Mouse (Mus musculus) frontal cortex, postnatal 14 days (tissue): ENCODE measurements around the gene Il1f6.
"Not testable (repeated sequence)": the region's sequence is repeated elsewhere in the genome, so short reads cannot be mapped to it uniquely, and the experiment has no call there.

Source experiments
- DNase-seq, 2 experiments: peaks; one replicate each; pipeline ENCODE4 v3.0.0; 2022; ENCODE audit warnings: low spot score in 2 of 2

Il1f6 gene

DNA sequence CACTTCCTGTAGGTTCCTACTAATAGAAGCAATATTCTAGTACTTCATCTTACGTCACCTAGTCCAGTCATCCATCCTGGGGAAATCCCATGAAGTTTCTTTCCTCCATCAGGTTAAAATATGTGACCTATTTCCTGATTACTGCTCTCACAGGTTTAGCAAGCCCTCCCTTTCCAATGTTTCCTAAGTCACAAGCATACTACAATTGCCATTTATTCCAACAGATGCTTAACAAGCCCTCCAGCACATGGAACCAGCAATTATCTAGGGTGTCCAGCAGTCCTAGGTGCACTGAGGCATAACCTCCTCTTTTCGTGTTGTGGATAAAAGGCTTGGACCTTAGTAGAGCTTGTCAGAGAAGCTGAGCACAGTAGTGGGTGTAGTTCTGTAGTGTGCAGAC is at the start of gene Il1f6:
Il1f6 (plus strand) TSS at position 301 of the 400 bp plus-strand sequence.
- no peak for DNase-seq

DNA sequence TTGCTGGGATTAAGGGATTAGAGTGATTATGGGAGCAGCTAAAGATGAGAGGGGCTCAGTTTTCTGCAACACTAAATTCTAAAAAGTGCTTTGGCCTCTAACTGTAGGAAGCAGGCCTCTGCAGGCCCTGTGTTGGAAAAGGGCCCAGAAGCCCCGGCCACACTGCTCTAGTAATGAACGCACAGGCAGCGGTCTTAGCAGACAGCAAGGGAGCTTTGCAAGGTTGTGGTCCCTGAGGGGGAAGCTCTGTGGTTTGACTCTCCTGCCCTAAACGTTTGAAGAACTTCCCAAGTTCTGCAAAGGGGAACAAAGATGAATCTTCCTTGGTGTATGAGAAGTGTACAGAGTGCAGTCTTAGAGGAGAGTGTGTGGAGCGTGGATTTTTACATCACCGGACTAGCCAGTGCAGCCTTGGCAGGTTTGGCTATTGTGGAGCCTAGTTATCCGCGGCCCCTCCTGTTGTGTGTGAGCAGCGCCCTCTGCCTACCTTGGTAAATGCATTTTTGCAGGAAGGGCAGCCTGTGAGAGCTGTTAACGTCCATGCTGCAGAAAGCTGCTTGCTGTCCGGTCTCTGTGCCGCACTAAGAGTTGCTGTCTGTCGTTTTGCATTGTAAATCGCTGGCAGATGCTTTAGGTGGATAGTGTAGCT is 33.4 kb upstream of the Il1f6 start:
- DNase-seq = peak; percentile 5 to 39

DNA sequence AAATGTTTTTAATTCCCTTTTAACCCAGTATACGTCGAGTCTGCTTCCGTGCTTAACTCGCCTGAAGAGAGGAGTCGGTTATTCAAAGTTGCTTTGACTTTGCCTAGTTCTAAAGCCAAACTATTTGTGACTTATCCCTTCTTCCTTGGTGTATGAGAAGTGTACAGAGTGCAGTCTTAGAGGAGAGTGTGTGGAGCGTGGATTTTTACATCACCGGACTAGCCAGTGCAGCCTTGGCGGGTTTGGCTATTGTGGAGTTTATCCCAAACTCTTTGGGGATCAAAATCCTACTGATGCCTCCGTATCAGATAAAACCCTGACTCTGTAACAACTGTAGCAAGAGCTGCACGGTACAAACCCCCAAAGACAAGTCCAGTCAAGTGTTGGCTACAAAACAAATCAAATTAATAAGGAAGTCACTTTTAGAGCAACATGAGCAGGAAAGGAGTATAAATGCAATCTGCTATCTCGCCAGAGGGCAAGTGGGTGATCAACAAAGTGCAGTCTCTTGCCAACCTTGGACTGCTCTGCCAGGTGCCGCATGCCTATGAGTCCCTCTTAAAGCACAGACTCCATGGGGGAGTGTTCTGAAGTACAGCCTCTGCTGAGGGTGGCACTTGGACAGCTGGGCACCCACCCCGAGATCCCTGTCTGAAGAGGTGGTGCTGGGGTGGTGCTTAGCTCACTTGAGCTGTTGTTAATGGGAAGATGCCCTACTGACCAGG is 32.6 kb upstream of the Il1f6 start:
- DNase-seq = not testable (repeated sequence)

DNA sequence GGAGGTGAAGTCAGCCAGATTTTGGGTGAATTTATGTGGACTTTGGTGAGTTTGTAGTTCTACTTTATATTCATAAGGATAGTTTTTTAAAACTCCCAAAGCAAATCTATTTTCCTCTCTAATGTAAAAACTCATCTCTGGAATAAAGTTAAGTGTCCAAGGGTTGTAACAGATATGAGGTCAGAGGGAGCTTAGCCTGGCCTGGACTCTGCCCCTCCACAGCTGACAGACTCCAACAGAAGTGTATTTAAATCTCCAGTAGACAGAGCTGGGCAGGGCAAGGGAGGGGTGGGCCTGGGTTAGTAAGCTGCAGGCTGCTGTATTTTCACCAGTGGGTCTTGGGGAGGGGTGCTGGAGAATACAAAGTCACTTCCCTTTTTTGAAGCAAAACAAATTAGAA is 31.1 kb upstream of the Il1f6 start:
- not testable (repeated sequence) for DNase-seq

DNA sequence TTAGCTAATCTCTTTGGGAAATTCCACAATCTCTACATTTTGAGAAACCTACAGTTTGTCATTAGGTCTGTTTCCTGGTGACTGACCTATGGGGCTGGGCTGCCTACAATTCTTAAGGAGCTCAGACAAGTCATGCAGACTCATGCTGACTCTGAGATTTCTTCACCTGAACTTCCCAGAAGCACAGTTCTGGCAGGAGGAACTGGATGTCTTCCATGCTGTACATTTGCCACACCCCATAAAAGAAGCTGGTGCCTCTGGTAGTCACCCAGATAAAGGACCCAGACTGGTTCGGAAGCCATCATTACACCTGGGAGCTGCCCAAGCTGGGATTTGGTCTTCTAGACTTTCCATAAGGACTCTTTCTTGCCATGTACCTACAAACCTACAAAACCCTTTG is 29.0 kb upstream of the Il1f6 start, which contains the start of gene Il1f9:
Il1f9 (plus strand) TSS at position 301 of the 400 bp plus-strand sequence.
- DNase-seq = no peak

DNA sequence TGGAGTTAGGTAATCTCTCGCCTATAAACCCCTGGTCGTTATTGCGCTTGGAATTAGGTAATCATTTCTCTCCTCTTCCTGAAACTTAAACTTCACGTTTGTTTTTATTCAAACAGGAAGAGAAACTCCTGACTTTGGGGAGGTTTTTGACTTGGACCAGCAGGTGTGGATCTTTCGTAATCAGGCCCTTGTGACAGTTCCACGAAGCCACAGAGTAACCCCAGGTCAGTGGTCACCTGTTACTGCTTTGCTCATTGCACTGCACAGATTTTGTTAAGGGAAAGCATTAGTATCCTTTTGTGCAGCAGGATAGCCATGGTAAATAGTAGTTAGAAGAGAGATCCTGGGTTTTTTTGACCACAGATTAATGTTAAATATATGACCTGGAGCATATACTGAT is 27.6 kb upstream of the Il1f6 start:
- DNase-seq = no peak

DNA sequence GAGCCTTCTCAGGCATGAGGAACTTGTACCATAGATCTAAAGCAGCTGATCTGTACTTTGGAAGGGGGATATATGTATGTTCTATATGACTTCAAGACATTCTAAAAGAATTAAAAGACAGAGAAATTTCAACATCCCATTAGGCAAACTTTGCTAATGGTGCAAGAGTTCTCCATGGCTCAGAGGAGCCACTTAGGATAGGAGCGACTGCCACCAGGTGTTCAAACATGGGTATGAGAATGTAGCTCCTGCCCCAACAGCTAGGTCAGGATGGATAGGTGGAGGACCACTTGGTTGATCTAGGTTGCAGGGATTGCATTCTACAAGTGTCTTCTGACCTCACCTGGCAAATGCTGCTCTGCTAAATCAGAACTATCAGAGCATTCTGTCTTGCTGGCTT is 27.0 kb upstream of the Il1f6 start:
- DNase-seq = no peak

DNA sequence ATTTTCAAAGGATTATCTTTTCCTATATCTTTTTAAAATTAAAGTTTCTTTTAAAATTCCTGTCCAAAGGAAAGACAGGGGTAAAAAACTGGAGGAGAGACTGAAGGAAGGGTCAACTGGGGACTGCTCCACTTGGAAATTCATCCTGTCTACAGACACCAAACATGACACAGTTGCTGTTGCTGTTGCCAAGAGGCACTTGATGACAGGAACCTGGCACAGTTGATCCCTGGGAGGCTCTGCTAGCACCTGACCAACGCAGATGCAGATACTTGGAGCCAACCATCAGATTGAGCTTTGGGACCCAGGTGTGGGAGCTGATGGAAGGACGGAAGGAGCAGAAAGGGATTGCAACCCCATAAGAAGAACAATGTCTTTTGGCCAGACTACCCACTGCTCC is 12.0 kb downstream of the Il1f6 start:
- DNase-seq = no peak

DNA sequence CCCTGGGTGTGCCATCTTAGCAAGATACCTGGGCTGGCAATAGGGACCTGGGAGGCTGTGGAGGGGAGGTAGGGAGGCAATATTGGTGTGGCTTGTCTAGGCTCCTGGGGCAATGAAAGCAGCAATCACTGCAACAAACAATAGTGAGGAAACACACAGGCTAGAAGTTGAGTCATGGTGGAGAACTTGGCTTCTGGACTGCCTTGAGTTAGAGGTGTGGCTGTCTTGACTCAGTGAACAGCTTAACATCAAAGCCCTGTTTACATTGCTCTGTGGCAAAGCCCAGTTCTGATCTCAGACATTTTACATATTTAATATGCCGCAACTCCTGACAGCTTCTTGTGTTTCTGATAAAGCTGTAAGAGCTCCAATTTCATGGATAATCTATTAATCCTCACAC is 52.3 kb downstream of the Il1f6 start:
- no peak for DNase-seq

DNA sequence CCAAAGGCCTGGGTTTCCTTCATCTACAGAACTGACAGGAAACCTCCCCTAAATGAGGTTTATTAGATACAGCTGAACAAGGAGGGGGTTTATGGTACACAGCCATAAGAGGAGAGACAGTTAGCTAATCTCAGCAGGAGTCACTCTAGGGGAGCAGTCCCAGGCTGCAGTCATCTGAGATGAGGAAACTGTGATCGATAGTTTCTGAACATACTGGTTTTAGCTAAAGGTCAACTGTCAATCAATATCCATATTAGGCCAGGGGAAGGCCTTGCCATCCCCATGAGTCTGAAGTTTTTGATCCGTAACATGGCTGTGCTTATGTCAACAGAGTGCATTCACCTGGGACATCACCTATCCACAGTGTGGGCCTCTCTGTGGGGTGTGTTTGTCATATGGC is 58.4 kb downstream of the Il1f6 start:
- no peak for DNase-seq

DNA sequence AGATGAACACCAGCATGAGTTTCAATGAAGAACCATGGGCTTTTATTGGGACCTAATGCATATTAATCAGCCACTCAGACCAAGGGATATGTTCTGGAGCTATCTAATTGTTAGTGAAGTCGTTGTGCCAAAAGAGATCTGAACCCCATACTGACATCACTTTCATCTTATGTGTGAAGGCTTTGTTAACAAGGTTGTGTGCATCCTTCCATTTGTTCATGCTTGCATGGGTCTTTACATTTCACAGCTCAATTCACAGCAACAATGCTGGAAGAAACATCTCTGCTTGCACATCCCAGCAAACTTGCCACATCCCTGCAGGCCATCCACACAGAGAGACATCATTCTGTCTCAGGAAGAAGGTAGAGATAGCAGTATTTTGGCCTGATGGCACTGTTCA is 59.9 kb downstream of the Il1f6 start:
- DNase-seq = no peak
